Mouse (Mus musculus) neural tube, embryonic 11.5 days (tissue): ENCODE measurements around the gene Slc17a1. TPM values are rescaled to one million over a fixed set of nuclear protein-coding genes. Genes with fewer than 3 reads are reported as not detected.

Experiments used
- ATAC-seq: fragments of 200-750 bp; cut with Nextera tagmentation; 2 replicates; pipeline ENCODE4 v1.8.0; 2017; ENCODE audit warnings: moderate number of reproducible peaks, mild to moderate bottlenecking, moderate TSS enrichment, moderate library complexity; ENCODE audit not compliant: insufficient read depth, low FRiP score, low TSS enrichment
- DNase-seq: peaks from one replicate; pipeline ENCODE4 v3.0.0-alpha.2; 2015; ENCODE audit warnings: low spot score
- H3K27ac ChIP-seq: fragments of 300-500 bp; sonication (generic); 2 replicates; pipeline ENCODE4 v1.5.1; 2014; ENCODE audit warnings: low read depth, mild to moderate bottlenecking, low read length
- H3K27me3 ChIP-seq: fragments of 300-500 bp; sonication (generic); 2 replicates; pipeline ENCODE4 v1.6.1; 2014; ENCODE audit warnings: mild to moderate bottlenecking, low read length, mixed read lengths; ENCODE audit not compliant: control insufficient read depth, insufficient read depth
- H3K36me3 ChIP-seq: fragments of 300-500 bp; sonication (generic); 2 replicates; pipeline ENCODE4 v1.6.1; 2014; ENCODE audit warnings: mild to moderate bottlenecking, low read length, moderate library complexity, mixed read lengths; ENCODE audit not compliant: control insufficient read depth, insufficient read depth
- H3K4me1 ChIP-seq: fragments of 300-500 bp; sonication (generic); 2 replicates; pipeline ENCODE4 v1.6.1; 2014; ENCODE audit warnings: low read length, mixed read lengths; ENCODE audit not compliant: control insufficient read depth, insufficient read depth
- H3K4me2 ChIP-seq: fragments of 300-500 bp; sonication (generic); 2 replicates; pipeline ENCODE4 v1.6.1; 2014; ENCODE audit warnings: low read depth, mild to moderate bottlenecking, moderate library complexity
- H3K4me3 ChIP-seq: fragments of 300-500 bp; sonication (generic); 2 replicates; pipeline ENCODE4 v1.5.1; 2014; ENCODE audit warnings: low read depth, low read length
- H3K9ac ChIP-seq: fragments of 300-500 bp; sonication (generic); 2 replicates; pipeline ENCODE4 v1.6.1; 2014; ENCODE audit warnings: mild to moderate bottlenecking, low read length
- H3K9me3 ChIP-seq: fragments of 300-500 bp; sonication (generic); 2 replicates; pipeline ENCODE4 v1.6.1; 2016; ENCODE audit warnings: low read length; ENCODE audit not compliant: control insufficient read depth
- WGBS: fragments of 180-500 bp; shearing (Covaris S2); extraction: QIAGEN DNeasy Blood & Tissue Kit; methylation state at CpG from one replicate; pipeline ENCODE4 v1.1.7; 2014; 5-methylcytosine and 5-hydroxymethylcytosine counted together
- polyA plus RNA-seq: library from polyadenylated mRNA; unstranded; fragments of >200 nt; fragmentation: Nextera tagmentation; extraction: Ambion mirVana; gene quantifications from 2 replicates; pipeline ENCODE4 v1.2.1, GENCODE M21; 2014

Slc17a1 gene
- polyA plus RNA-seq, 1 experiment from 2014 or later: not detected

DNA sequence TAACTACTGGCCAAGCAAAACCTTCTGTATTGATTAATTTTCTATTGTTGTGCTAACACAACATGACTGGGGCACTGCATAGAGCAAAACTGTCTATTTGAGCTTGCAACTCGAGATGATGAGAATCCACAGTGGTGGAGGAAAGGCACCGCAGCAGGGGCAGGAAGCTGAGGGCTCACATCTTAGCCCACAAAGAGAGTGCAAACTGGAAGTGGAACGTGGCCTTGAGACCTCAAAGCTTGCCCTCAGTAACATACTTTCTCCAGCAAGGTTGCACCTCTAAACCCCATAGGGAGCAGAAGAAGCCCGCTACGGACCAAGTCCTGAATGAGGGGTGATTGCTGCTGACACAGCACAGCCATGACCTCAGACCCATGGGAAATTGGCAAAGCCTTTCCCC lies 42.6 kb downstream of the Slc17a1 start:
- 92% methylated on average over 5 of the region's 5 CpGs for WGBS
- H3K4me3 ChIP-seq: no peak overlapping the region
- DNase-seq (no peak), ATAC-seq (no peak)
- no peak overlapping the region for H3K4me2 ChIP-seq
- H3K27me3 ChIP-seq: no peaks in the 10 kb centered on the region
- H3K4me1 ChIP-seq: no peaks in the 10 kb centered on the region
- H3K9me3 ChIP-seq: no peaks in the 10 kb centered on the region
- H3K36me3 ChIP-seq: no peaks in the 10 kb centered on the region
- no peak overlapping the region for H3K27ac ChIP-seq
- no peak overlapping the region for H3K9ac ChIP-seq

DNA sequence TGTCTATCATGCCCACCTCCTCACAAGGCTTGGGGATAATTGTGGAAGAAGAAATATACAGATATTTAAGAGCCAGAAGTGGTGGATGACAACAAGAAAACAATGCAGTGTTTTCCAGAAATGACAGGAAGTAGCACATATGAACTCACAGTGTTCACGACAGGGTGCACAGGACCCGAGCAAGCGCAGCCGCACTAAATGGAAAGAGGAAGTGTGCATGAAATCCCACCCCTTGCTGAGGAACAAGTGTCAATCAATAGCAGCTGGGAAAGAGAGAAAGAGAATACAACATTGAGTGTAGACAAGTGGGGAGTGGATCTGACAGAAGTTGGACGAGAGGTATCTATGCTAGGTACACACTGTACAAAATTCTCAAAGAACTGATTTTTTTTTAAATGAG lies 43.8 kb downstream of the Slc17a1 start:
- H3K4me3 ChIP-seq: no peak overlapping the region
- H3K9me3 ChIP-seq: no peaks in the 10 kb centered on the region
- ATAC-seq: no peak
- DNase-seq: no peak
- H3K4me2 ChIP-seq: no peak overlapping the region
- H3K36me3 ChIP-seq: no peaks in the 10 kb centered on the region
- H3K4me1 ChIP-seq: no peaks in the 10 kb centered on the region
- H3K9ac ChIP-seq: no peak overlapping the region
- H3K27ac ChIP-seq: no peak overlapping the region
- WGBS: 85% methylated on average over 5 of the region's 5 CpGs
- no peaks in the 10 kb centered on the region for H3K27me3 ChIP-seq

DNA sequence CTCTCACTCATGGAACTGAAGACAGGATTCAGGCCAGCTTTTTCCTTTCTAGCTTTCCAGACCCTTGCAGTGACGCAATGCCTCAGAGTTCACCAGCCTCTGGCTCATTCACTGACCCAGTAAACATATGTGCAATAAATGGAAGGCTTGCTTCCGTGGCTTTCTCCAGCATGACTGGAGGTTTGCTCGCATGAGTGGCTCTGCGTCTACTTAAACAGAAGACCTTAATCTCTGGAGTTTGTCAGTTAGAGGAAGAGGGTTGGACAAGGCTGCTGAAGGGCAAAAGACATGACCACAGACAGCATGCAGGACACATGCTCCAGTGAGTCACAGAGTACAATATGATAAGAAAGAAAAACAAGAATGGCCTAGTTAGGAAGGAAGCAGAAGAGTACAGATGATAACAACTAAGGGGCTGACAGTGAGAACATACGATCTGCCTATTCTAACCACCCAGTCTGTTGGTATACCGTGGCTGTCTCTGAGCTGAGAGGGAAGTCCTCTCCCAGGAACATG lies 46.3 kb downstream of the Slc17a1 start:
- Histone ChIP-seq H3K9me3 (no peaks in the 10 kb centered on the region), H3K36me3 (no peaks in the 10 kb centered on the region), H3K27me3 (no peaks in the 10 kb centered on the region), H3K4me2 (no peak overlapping the region), H3K4me1 (no peaks in the 10 kb centered on the region), H3K27ac (no peak overlapping the region), H3K4me3 (no peak overlapping the region), H3K9ac (no peak overlapping the region)
- no peak for DNase-seq
- WGBS: 49% methylated on average over 6 of the region's 6 CpGs
- no peak for ATAC-seq

DNA sequence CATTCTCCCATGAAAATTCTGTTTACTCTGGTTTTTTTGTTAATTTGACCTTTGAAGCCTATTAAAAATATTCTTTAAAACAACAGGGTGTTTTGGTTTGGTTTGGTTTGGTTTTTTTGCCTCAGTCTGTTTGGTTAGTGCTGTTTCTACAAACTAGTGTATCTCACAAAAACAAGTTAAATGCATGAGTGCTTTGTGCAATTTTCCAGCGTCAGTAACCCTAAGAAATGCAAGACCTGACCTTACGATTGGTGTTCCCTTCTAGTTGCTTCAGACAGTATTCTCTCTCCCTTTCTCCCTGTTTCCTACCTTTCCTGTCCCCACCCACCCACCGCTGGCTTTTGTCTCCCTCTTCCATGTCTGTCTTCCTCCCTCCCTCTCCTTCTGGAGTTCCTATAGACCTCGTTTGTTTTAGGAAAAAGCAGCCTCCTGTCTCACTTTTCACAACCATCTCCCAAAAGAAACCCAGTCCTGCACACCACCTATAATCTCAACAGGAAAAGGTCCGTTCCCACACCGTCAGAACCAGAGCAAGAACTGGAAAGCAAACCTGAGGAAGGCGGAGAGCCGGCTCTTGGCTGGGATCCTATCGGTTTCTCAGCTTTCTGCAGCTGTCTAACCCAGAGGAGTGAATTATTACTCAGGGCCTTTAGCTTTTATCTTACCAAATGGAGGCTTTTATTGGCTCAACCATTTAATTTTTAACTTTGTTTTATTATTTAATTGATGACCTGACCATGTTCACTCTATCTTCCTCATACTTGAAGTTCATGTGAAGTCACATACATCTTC lies 47.0 kb downstream of the Slc17a1 start, which contains the start of gene Slc17a4:
Gene Slc17a4 (minus strand): TSS at position 634 of the 792 bp plus-strand sequence.
- Histone ChIP-seq H3K27me3 (no peaks in the 10 kb centered on the region), H3K9me3 (no peaks in the 10 kb centered on the region), H3K4me3 (no peak within 1 kb of the TSS), H3K27ac (no peak within 1 kb of the TSS), H3K4me1 (no peaks in the 10 kb centered on the region), H3K9ac (no peak within 1 kb of the TSS), H3K36me3 (no peaks in the 10 kb centered on the region), H3K4me2 (no peak within 1 kb of the TSS)
- DNase-seq (no peak), ATAC-seq (no peak)
- WGBS: 69% methylated on average over 9 of the region's 9 CpGs

DNA sequence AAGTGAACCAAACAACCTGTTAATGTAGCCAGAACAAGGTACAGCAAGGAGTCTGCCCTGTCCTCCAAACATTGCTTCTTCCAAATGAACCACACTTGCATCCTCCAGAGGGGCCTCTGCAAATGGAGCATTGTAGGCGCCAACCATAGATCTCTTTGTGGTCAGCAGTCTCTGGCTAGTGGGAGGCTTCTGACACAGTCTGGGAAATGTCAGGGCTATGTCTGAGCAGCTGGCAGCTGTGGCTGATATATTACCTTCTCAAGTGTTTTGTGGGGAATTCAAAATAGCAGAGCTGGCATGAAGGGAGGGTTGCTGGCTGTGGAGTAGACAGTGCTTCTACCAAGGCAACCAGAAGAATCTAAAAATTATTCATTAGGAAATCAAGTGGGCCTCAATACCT lies 48.6 kb downstream of the Slc17a1 start:
- Histone ChIP-seq H3K4me3 (no peak overlapping the region), H3K36me3 (no peaks in the 10 kb centered on the region)
- WGBS: 66% methylated on average over 1 of the region's 1 CpGs

DNA sequence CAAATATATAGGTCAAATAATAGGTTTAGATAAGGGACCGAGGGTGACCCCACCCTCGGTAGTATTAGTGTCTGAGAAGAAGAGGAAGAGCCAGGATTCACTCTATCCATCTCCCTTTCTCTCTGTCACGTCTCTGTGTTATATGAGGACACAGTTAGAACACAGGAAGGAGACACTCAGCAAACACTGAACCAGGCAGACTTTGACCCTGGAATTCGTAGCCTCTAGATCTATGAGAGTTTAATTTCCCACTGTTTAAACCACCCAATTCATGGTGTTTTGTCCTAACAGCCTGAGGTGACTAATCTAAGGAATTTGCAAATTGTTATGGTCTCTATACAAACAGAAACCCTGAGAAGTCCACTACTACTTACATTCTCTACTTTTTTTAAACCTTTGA lies 50.1 kb downstream of the Slc17a1 start:
- Histone ChIP-seq H3K27me3 (no peaks in the 10 kb centered on the region), H3K9me3 (no peaks in the 10 kb centered on the region), H3K36me3 (no peaks in the 10 kb centered on the region), H3K27ac (no peak overlapping the region), H3K4me2 (no peak overlapping the region), H3K9ac (no peak overlapping the region), H3K4me1 (no peaks in the 10 kb centered on the region), H3K4me3 (no peak overlapping the region)
- ATAC-seq: no peak
- 86% methylated on average over 4 of the region's 4 CpGs for WGBS
- DNase-seq: no peak

More for the DNA sequence above, 48.6 kb downstream of the Slc17a1 start:
- Histone ChIP-seq H3K27me3 (no peaks in the 10 kb centered on the region), H3K4me2 (no peak overlapping the region), H3K4me1 (no peaks in the 10 kb centered on the region), H3K9me3 (no peaks in the 10 kb centered on the region), H3K27ac (no peak overlapping the region), H3K9ac (no peak overlapping the region)
- ATAC-seq (no peak), DNase-seq (no peak)

DNA sequence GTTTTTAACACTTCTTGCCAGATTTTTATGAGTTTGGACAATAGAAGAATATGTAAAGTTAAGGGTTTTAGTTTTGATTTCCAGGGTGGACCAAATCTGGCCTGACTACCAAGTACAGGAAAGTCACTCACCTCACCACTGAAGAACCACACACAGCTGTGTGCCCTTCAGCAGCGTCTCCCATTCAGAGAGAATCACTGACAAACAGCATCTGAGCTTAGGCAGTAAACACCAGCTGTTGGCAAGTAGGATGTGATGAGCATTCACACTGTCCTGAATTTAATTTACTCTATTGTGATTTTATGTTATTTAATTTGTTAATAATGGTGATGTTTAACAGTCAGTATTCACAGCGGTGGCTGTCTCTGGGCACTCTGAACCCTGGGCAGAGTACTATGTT lies 58.2 kb downstream of the Slc17a1 start:
- no peak for DNase-seq
- H3K27ac ChIP-seq: no peak overlapping the region
- H3K27me3 ChIP-seq: no peaks in the 10 kb centered on the region
- no peak overlapping the region for H3K4me3 ChIP-seq
- H3K9me3 ChIP-seq: no peaks in the 10 kb centered on the region
- H3K4me2 ChIP-seq: no peak overlapping the region
- ATAC-seq: no peak
- H3K36me3 ChIP-seq: no peaks in the 10 kb centered on the region
- WGBS: 75% methylated on average over 2 of the region's 2 CpGs
- H3K4me1 ChIP-seq: no peaks in the 10 kb centered on the region
- no peak overlapping the region for H3K9ac ChIP-seq

DNA sequence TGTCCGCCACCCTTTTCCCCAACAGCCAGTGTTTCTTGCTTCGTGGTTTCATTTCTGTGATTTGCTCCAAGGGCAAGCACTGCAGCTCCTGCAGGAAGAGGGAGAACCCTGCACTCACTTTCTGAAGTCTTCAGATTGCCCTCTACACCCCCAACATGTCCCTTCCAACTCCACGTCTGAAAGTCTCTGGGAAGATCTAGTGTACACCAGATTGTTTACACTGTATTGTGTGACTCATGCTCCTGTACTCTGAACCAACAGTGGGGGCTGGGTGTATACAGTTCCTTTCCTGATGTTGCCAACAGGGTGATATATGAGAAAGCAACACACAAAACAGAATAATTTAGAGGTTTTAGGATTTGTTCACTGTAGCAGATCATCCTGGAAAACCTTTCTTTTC lies 61.1 kb downstream of the Slc17a1 start:
- ATAC-seq (no peak), DNase-seq (no peak)
- Histone ChIP-seq H3K27me3 (no peaks in the 10 kb centered on the region), H3K9ac (no peak overlapping the region), H3K27ac (no peak overlapping the region), H3K36me3 (no peaks in the 10 kb centered on the region), H3K4me2 (no peak overlapping the region), H3K4me3 (no peak overlapping the region), H3K4me1 (no peaks in the 10 kb centered on the region), H3K9me3 (no peaks in the 10 kb centered on the region)
- 69% methylated on average over 3 of the region's 3 CpGs for WGBS

DNA sequence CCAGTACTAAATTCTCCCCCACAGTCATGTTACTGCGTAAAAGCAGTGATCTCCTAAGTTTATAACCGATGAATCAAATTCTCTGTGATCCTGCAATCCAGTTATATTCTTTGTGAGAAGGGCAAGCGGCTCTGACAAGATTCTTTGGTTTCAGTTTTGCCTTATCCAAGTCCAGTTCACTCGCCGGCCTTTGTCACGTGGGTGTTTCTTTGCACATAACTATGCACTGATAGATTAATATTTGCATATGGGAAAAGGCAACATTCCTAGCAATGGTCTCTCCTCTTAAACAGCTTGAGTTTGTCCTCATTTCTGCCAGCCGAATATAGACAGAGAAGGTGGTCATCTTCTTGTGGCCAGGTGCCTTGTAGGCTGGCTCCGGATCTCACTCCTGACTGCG lies 62.9 kb downstream of the Slc17a1 start:
- H3K9me3 ChIP-seq: no peaks in the 10 kb centered on the region
- H3K4me1 ChIP-seq: no peaks in the 10 kb centered on the region

More for the DNA sequence above, 62.9 kb downstream of the Slc17a1 start:
- no peak overlapping the region for H3K4me2 ChIP-seq
- DNase-seq (no peak), ATAC-seq (no peak)
- no peak overlapping the region for H3K9ac ChIP-seq
- H3K36me3 ChIP-seq: no peaks in the 10 kb centered on the region
- 91% methylated on average over 9 of the region's 9 CpGs for WGBS
- H3K27me3 ChIP-seq: no peaks in the 10 kb centered on the region
- H3K27ac ChIP-seq: no peak overlapping the region
- H3K4me3 ChIP-seq: no peak overlapping the region
